Mouse (Mus musculus): ENCODE results near the gene Agpat4. TPM values are rescaled to one million over a fixed set of nuclear protein-coding genes. Genes with fewer than 3 reads are reported as not detected.

The Agpat4 gene
- total RNA-seq, 4 experiments from 2014 or later: 1.5 to 1.9 (median 1.8) TPM

DNA sequence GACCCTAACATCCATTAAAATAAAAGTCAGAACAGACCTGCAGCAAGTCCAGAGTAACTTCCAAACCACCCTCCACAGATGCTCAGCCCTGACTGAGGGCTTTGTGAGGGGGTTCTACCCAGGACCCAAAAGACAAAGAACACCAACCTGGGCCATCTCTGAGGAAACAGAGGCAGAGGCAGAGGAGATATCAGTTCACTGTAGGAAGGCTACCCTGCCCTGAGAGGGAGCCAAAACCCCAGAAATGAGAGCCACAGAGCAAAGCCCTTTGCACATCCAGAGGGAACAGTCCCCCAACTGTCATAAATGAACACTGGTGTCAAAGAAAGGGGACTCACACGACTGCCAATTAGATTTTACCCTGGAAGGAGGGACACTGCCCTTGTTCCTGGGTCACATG lies 106.7 kb downstream of the Agpat4 start:
- DNase-seq (ENCODE audit: low spot score in 2 of 2): no peak

DNA sequence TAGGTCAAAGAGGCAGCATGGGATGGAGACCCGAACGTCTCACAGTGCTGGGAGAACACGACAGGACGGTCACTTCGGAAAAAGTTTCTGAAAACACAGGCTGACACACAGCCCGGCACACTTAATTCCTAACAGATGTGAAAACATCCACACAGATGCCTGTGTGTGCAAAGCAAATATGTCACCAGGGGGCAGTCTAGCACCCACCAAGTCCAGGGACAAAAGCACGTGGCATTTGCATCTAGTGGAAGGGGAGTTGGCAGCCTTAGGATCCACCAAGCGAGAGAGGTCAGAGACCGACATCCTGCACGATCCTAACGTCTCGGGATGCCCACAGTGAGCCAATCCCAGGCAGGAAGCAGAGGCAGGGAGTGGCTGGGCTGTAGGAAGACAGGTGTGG lies 108.0 kb downstream of the Agpat4 start:
- DNase-seq (ENCODE audit: low spot score in 2 of 2): no peak

DNA sequence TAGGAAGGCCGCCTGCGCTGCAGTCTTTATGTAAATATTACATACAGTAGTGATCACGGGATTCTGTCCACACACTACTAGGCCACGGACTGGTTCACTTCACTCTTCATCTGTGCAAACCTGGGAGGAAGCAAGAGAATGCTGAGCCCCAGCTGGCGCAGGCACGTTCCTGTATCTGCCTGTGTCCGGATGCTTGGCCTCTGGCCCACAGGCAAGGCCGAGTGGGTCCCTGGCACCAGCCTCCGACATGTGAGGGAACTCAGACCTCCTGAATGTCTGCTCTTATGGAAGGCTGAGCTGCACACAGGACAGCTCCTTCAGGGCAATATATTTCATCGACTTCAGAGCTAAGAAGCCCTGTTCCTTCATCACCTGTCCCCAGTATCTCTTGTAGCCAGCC lies 109.5 kb downstream of the Agpat4 start:
- DNase-seq (ENCODE audit: low spot score in 2 of 2): no peak

DNA sequence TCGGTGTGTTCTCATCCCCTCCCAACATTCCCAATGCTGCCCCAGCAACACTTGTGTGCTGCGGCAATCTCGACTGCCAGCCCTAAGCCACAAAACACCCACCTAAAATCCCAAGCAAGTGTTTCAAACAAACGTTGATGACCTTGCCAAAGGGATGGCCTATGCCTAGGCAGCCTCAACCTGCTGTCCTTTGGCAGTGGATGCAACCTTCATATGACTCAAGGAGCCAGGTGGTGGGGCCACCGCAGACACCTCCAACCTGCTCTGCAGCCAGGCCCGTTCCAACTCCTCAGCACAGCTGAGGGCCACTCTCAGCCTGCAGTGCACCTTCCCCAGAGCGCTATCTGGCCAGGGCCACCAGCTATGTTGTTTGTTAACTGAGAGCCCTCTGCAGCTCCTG lies 110.0 kb downstream of the Agpat4 start:
- DNase-seq (ENCODE audit: low spot score in 2 of 2): no peak

DNA sequence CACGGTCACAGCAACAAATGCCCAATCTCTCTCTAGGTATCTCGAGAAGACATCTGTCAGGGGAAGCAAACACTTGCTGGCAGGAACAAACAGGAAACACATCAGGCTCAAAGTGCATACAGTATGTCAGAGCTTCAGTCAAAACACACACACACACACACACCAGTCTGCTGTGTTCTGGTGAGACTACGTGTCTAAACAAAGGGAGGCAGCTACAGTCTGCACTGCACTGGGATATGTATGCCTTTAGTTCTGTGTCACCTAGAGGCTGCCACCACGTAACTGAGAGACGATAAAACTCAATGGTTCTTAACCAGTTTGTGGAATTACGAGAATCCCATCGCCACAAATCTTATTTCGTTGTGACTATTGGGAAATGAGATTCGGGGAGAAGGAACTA lies 111.3 kb downstream of the Agpat4 start:
- no peak for DNase-seq (ENCODE audit: low spot score in 2 of 2)

DNA sequence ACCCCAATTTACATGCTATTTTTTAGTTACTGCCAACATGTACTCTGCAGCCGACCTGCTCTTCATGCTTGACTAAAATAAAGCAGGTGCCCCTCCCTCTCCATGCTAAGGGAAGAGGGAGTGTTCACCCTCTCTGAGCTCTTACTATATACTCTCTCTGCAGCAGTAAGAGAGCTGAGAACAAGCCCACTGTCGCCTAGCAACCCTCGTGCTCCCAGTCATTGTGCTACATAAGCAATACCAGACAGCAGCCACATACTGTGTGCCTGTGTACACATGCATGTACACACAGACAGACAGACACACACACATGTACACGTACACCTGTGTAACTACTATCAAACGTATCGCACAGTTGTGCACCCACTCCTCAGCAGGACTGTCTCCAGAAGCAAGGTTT lies 111.7 kb downstream of the Agpat4 start:
- DNase-seq (ENCODE audit: low spot score in 2 of 2): no peak

DNA sequence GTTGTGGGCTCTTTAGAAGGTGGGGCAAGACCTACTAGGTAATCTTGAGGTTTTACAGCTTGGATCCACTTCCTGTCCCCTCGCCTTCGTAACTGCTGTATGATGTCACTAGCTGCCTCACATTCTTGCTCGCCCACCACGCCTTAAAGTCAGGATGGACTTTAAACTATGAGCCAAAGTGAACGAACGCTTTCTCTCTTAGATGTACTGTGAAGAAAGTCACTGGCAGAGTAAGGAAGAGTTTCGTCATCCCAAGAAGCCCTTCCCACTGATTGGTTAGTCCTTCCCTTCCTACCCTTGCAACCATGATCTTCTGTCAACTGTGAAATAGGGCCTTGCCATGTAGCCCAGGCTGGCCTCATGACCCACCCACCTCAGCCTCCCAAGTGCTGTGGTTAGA lies 112.6 kb downstream of the Agpat4 start:
- DNase-seq (ENCODE audit: low spot score in 2 of 2): no peak

DNA sequence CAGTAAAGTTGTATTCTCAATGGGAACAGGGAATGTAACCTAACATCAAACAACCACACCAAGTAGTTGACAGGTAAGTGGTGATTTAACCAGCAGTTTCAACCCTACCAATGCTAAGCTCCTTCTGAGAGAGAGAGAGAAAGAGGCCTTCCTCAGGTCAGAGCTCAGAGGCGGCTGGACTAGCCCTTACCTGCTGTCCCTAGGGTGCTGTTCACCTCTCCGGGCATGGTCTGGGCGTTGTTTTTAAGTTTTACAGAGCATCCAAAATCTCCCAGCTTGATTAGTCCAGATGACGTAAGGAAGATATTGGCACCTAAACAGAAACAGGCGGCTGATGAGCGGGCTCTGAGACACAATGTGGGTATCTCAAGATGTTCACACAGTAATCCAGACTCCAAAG lies 114.2 kb downstream of the Agpat4 start:
- no peak for DNase-seq (ENCODE audit: low spot score in 2 of 2)

DNA sequence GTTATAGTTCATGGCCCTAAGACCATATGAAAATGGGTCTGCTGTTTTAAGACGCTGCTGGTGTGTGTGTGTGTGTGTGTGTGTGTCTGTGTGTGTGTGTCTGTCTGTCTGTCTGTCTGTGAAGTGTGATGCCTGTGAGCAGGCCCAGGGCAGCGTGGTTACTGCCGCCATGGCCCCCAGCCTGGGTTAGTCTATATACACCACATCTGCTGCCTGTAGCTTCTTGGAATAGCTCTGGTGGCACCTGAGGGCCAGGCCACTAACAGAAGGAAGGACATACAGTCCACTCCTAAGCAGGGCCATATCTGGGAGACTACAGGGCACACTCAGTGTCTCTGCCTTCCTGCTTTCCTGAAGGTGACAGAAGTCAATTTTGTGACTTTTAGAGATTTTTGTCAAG lies 122.2 kb downstream of the Agpat4 start:
- DNase-seq (ENCODE audit: low spot score in 2 of 2): no peak

DNA sequence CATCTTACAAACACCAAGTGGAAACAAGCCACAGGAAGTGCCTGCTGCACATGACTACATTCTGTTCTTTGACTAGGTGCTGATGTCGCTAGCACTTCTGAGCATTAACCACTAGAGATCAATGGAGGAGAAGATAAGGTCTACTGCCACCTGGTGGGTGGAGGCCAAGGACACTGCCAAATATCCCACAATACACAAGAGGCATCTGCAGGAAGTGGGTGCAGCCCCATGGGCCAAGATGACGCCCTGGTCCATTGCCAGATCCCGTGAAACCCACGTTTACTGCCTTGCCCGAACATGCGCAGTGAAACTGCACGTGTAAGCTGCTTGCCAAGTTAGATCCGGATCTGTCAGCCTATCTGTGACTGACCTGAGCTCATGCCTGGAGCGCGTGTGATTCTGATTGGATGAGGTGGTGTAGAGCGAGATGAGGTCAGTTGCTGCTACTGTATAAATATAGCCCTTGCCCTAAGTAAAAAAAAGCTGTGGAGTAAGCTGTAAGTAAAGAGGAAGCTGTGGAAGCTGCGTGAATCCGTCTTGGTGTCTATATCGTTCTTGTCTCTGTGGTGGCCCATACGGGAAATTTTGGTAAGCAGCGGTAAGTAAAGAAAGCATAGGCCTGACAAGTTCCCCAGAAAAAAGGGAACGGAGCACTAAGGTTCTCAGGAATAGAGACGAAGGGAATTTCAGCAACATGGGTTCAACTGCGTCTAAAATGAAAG lies 131.4 kb downstream of the Agpat4 start:
- no peak for DNase-seq (ENCODE audit: low spot score in 2 of 2)

DNA sequence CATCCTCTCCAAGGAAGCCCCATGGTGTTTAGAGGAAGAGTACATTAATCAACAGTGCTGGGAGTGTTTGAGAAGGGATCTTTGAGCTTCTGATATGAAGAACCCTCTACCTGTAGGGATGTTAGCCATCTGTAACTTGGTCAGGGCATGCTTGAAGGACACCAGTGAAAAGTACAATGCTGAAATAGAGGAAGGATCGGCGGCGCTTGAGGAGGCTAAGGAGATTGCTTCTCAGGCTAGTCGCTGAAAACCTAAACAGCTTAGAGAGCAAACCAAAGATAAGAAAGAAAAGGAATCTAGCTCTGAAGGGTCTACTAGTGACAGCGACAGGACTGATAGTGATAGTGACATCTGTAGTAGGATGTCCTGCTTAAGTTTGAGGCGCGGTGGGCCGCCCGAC lies 132.1 kb downstream of the Agpat4 start:
- DNase-seq (ENCODE audit: low spot score in 2 of 2): no peak

DNA sequence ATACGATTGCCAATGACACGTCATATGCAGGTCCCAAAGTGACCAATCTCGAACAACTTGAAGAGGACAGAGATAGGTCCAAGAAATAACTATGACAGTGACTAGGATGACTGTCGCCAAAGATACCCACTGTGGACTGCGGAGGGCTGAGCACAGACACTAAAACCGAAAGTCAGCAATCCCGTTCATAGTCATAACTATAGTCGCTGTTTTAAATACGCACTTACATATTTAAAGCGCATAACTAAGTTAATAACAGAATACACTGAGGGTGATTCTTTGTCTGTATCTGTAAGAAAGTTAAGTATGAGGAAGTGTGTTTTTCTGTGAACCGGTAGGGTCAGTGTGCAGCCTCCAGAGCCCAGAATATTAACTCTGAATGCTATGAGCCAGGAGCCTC lies 137.6 kb downstream of the Agpat4 start:
- DNase-seq (ENCODE audit: low spot score in 2 of 2): no peak

DNA sequence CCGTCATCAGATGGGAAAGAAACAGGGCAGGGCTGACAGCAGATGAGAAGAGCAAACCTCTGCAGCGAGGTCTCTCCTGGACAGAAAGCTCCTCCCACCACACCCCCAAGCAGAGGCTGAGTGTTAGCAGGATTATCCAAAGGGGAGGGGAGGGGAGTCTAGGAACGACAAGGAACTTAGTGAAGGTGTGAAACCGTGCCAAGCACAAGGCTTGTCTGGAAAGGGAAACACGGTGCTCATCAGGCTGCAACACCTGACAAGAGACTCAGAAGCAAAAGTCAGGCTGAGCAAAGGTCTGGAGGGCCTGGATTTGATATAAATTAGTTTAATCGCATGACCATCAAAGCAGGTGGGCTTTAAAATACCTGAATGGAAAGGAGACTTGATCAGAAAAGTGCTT lies 140.0 kb downstream of the Agpat4 start:
- DNase-seq (ENCODE audit: low spot score in 2 of 2): no peak

DNA sequence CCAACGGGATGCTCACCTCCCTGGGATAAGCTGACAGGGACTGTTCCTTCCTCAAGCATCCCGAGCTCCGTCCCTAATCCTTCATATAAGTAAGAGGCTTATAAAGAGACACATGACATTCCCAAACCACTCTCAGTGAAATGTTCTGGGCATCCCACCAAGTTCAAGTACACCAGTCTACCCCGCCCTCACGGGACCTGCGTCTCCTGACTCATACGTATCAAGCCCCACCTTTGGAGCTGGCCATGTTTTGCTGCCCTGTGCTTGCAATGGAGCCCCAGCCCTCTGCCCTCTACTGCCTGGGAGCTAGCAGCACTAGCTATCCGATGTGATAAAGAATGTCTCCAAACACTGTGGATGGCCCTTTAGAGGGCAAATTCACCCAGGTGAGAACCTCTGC lies 141.5 kb downstream of the Agpat4 start:
- no peak for DNase-seq (ENCODE audit: low spot score in 2 of 2)

DNA sequence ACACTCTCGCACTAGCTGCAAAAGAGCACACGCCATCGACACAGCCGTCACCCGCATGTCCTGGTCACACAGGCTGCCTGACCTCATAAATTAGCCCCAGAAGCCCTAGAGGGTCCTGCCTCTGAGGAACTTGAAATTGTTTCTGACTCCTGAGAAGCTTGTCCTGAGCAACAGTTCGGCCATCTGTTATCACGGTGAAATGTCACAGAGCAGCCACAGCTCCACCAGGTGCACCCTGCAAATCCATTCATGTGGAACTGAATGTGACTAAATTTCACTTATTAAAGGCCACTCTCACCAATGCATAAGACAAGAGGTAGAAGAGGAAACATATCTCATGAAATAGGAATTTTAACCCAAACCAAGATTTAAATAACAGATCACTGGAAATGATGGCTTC lies 142.9 kb downstream of the Agpat4 start:
- DNase-seq (ENCODE audit: low spot score in 2 of 2): no peak

DNA sequence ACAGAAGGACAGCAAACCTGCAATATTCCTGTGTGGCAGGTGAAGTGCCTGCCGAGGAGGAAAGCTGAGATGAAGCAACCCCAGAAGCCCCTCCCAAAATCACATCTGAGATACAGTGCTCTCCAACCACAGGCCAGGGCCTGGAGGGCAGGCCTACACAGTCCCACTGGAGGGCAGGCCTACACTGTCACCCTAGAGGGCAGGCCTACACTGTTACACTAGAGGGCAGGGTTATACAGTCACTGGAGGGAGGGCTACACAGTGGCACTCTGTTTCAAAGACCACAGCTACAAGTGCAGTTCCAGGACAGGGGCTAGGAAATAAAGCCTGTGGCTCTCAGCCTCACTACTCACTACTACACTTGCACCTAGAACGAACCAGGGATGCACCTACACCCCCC lies 143.4 kb downstream of the Agpat4 start:
- no peak for DNase-seq (ENCODE audit: low spot score in 2 of 2)

DNA sequence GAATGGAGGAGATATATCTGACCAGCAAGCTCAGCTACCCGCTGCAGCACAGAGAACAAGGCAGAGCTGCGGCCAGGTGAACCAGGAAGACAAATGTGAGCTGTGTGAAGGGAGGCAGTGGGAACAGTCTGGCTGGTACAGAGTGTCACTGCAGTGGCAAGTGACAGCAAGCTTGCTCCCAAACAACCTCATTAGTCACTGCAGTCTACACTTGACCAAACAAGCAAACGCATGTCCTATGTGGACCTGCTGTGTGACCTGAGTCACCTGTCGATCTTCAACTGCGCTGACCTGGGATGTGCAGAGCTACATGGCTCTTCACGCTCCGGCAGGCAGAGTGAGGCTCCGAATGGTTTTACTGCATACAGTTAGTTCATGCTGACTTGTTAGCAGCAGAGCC lies 144.3 kb downstream of the Agpat4 start:
- no peak for DNase-seq (ENCODE audit: low spot score in 2 of 2)

DNA sequence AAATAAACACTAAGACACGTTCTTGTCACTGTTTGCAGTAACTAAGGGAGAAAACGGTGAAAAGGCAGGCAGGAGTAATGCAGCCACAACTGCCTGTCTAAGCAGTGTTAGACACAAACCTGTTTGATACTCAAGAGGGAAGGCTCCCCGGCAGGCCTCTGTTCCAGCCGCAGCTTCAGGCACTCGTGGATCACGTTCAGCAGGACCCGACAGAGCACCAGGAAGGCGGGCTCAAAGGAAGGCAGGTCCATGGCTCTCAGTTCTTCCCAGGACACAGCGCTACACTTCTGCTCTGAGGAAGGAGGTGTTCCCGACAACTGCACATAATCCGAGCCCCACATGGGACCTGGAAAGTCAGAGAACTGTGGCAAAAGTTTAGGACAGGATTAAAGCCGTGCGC lies 145.3 kb downstream of the Agpat4 start:
- DNase-seq (ENCODE audit: low spot score in 2 of 2): no peak

DNA sequence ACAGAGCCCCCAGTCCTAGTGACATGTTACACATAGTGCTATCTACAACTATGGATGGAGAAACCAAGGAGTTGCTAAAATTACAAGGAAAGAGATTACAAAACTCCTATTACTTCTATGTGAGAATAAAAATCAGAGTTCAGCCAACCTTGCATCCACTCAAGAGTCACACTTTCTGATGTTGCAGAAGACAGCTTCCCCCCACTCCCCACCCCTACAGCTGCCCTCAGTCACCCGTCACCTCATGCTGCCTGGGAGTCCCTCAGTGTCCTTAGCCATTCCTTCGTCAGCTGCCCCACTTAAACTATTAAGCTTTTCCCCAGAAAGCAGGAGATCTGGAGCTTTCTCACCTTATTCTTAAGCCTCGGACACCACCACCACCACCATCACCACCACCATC lies 145.8 kb downstream of the Agpat4 start:
- DNase-seq (ENCODE audit: low spot score in 2 of 2): no peak

DNA sequence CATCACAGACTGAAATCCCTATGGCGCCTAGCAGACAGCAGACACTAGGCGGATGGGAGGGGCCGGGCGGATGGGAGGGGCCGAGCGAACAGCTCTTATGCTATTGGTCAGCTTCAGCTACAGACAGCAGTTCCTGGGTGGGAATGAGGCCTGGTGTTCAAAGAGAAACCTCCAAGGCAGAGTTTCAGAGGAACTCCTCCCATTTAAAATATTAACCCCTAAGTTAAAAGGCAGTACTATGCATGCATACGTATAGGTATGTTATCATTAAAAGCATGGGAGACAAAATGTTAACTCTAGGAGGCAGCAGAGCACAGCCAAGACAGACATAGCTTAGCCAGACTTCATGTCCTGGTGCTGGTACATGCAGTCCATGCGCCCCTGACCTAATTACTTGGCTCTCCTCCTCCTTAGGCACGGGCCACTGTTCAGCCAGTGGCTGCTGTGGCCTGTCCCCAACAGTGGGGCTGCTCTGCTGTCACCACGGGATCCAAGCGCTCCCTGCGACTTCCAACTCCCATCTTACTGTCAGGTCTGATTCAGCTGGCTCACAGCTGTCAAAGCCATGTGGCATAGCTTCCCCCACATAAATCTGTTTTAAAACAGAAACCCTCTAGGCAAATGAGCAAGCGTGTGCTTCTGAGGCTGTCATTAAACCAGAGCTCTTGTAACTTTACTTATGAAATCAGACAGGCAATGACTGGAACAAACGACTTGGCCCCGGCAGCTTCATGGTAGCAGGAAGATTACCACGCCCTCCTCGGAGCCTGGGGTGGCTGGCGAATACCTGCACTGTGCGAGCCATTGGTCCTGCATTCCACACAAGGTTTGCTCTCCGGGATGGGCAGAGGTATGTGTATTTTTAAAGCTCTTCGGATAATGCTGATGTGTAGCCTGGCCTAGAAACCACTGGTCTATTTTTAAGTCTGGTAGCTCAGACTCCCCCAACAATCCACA lies 147.7 kb downstream of the Agpat4 start:
- DNase-seq (ENCODE audit: low spot score in 2 of 2): peak; percentile 18 to 31

DNA sequence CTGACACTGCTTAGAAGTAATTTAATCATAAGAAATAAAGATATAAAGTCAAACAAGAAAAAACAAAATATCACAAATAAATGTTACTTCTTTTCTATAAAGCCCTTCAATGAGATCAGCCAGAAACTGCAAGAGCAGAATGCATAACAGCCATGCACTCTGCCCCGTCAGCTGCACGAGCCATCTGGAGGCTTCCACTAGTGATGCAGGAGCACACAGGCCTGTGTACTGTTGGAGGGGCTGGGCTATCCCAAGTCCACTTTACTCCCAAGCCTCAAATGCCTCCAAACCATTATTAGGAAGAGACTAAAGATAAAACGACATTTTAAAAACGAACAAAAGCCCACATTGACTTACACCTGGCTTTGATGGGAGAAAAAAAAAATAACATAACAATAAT lies 149.6 kb downstream of the Agpat4 start:
- DNase-seq (ENCODE audit: low spot score in 2 of 2): no peak

DNA sequence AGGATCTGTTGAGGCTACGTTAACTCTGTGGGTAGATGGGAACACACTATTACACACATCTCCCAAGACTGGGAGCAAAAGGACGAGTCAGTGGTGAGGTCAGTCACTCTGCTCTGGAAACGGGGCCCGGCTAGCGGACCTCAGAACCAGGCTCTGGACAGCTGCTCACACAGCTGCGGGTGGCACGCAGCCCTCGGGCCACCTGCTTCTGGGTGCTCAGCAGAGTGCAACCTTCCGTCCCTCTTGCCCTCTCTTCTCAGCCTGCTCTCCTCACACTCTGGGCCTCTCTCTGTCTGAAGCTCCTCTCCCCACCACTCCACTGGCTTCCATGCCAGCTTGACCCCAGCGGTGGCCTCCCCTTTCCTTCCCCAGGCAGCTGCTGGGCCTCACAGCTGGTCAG lies 150.0 kb downstream of the Agpat4 start:
- no peak for DNase-seq (ENCODE audit: low spot score in 2 of 2)
